Mouse (Mus musculus): Measurements from ENCODE around the gene Elp4. TPM values are rescaled to one million over a fixed set of nuclear protein-coding genes. Genes with fewer than 3 reads are reported as not detected.

The Elp4 gene
- 60.2 and 67.5 TPM in 2 replicates for polyA plus RNA-seq (2016; fragmentation: Nextera tagmentation; extraction: Ambion mirVana)

- WGBS, result under 1% methylated on average over 39 of the region's 39 CpGs
- Histone ChIP-seq H3K9me3 (replicated peaks) (no peaks in the 10 kb centered on the region), H3K27ac (replicated peaks) (peak within 1 kb of the TSS; percentile 94), H3K27me3 (ENCODE audit: low read depth, poor library complexity, severe bottlenecking) (no peaks in the 10 kb centered on the region), H3K36me3 (peaks cover 3% of the 10 kb centered on the region; the same call in 1 of the 2 replicates), H3K4me1 (peaks cover 16% of the 10 kb centered on the region), H3K4me3 (peak within 1 kb of the TSS; percentile 91)
- DNase-seq (ENCODE audit: low spot score), result peak; percentile 96
These were observed at the start of gene Elp4, which contains the start of gene Immp1l for GRCm38 (mm10) chr2:105903896-105904756. Gene Elp4, minus strand, starts transcription at chr2:105904564. Gene Immp1l, plus strand, starts transcription at chr2:105904638.

GRCm38 (mm10) chr2:105953862-105954261, 49.5 kb upstream of the Elp4 start:
- WGBS, result 92% methylated on average over 4 of the region's 4 CpGs
- H3K36me3 ChIP-seq, result peaks cover 6% of the 10 kb centered on the region
- no peaks in the 10 kb centered on the region for H3K9me3 ChIP-seq (replicated peaks)
- H3K4me3 ChIP-seq, result no peak overlapping the region
- DNase-seq (ENCODE audit: low spot score), result no peak
- H3K27me3 ChIP-seq (ENCODE audit: low read depth, poor library complexity, severe bottlenecking), result no peaks in the 10 kb centered on the region
- no peak overlapping the region for H3K27ac ChIP-seq (replicated peaks)
- H3K4me1 ChIP-seq, result no peaks in the 10 kb centered on the region

GRCm38 (mm10) chr2:105951350-105951940, 47.1 kb upstream of the Elp4 start:
- Histone ChIP-seq H3K4me3 (no peak overlapping the region), H3K27ac (replicated peaks) (no peak overlapping the region)
- WGBS, result 98% methylated on average over 1 of the region's 1 CpGs

GRCm38 (mm10) chr2:105950131-105950530, 45.8 kb upstream of the Elp4 start:
- H3K27me3 ChIP-seq (ENCODE audit: low read depth, poor library complexity, severe bottlenecking), result no peaks in the 10 kb centered on the region
- H3K36me3 ChIP-seq, result peaks cover 7% of the 10 kb centered on the region
- no peak overlapping the region for H3K4me3 ChIP-seq
- no peaks in the 10 kb centered on the region for H3K4me1 ChIP-seq
- DNase-seq (ENCODE audit: low spot score), result no peak
- H3K27ac ChIP-seq (replicated peaks), result no peak overlapping the region
- no peaks in the 10 kb centered on the region for H3K9me3 ChIP-seq (replicated peaks)
- 98% methylated on average over 2 of the region's 2 CpGs for WGBS

More at GRCm38 (mm10) chr2:105951350-105951940, 47.1 kb upstream of the Elp4 start:
- Histone ChIP-seq H3K36me3 (peaks cover 7% of the 10 kb centered on the region), H3K4me1 (no peaks in the 10 kb centered on the region), H3K27me3 (ENCODE audit: low read depth, poor library complexity, severe bottlenecking) (no peaks in the 10 kb centered on the region), H3K9me3 (replicated peaks) (no peaks in the 10 kb centered on the region)
- DNase-seq (ENCODE audit: low spot score), result no peak

- peaks cover 13% of the 10 kb centered on the region; the same call in 1 of the 2 replicates for H3K27me3 ChIP-seq (ENCODE audit: low read depth, poor library complexity, severe bottlenecking)
- H3K27ac ChIP-seq (replicated peaks), result no peak overlapping the region
- WGBS, result 51% methylated on average over 5 of the region's 5 CpGs
- peaks cover 26% of the 10 kb centered on the region for H3K4me1 ChIP-seq
- no peak overlapping the region for H3K4me3 ChIP-seq
- DNase-seq (ENCODE audit: low spot score), result peak; percentile 21
- peaks cover 5% of the 10 kb centered on the region for H3K36me3 ChIP-seq
- no peaks in the 10 kb centered on the region for H3K9me3 ChIP-seq (replicated peaks)
These were observed 13.4 kb upstream of the Elp4 start for GRCm38 (mm10) chr2:105917623-105918346.

GRCm38 (mm10) chr2:105916671-105917070, 12.3 kb upstream of the Elp4 start:
- no peak overlapping the region for H3K27ac ChIP-seq (replicated peaks)
- H3K9me3 ChIP-seq (replicated peaks), result no peaks in the 10 kb centered on the region
- peaks cover 9% of the 10 kb centered on the region; the same call in 1 of the 2 replicates for H3K27me3 ChIP-seq (ENCODE audit: low read depth, poor library complexity, severe bottlenecking)
- H3K36me3 ChIP-seq, result peaks cover 5% of the 10 kb centered on the region
- 83% methylated on average over 1 of the region's 1 CpGs for WGBS
- no peak for DNase-seq (ENCODE audit: low spot score)
- H3K4me3 ChIP-seq, result no peak overlapping the region
- H3K4me1 ChIP-seq, result peaks cover 26% of the 10 kb centered on the region

- H3K27me3 ChIP-seq (ENCODE audit: low read depth, poor library complexity, severe bottlenecking), result no peaks in the 10 kb centered on the region; the same call in 1 of the 2 replicates
- DNase-seq (ENCODE audit: low spot score), result no peak
- 60% methylated on average over 6 of the region's 6 CpGs for WGBS
- H3K9me3 ChIP-seq (replicated peaks), result no peaks in the 10 kb centered on the region
- H3K36me3 ChIP-seq, result peaks cover 16% of the 10 kb centered on the region
- H3K4me3 ChIP-seq, result no peak overlapping the region
- H3K27ac ChIP-seq (replicated peaks), result no peak overlapping the region
- H3K4me1 ChIP-seq, result peaks cover 21% of the 10 kb centered on the region
These were observed 9.4 kb upstream of the Elp4 start for GRCm38 (mm10) chr2:105913655-105914366.

GRCm38 (mm10) chr2:105910611-105911010, 6.2 kb upstream of the Elp4 start:
- DNase-seq (ENCODE audit: low spot score), result no peak
- WGBS, result 94% methylated on average over 3 of the region's 3 CpGs
- Histone ChIP-seq H3K36me3 (peaks cover 18% of the 10 kb centered on the region), H3K4me1 (peaks cover 12% of the 10 kb centered on the region), H3K9me3 (replicated peaks) (no peaks in the 10 kb centered on the region), H3K27me3 (ENCODE audit: low read depth, poor library complexity, severe bottlenecking) (no peaks in the 10 kb centered on the region; the same call in 1 of the 2 replicates), H3K27ac (replicated peaks) (no peak overlapping the region), H3K4me3 (no peak overlapping the region)

- Histone ChIP-seq H3K27me3 (ENCODE audit: low read depth, poor library complexity, severe bottlenecking) (no peaks in the 10 kb centered on the region; the same call in 1 of the 2 replicates), H3K4me1 (peaks cover 18% of the 10 kb centered on the region), H3K36me3 (peaks cover 13% of the 10 kb centered on the region), H3K27ac (replicated peaks) (no peak overlapping the region), H3K9me3 (replicated peaks) (no peaks in the 10 kb centered on the region), H3K4me3 (no peak overlapping the region)
- 89% methylated on average over 5 of the region's 5 CpGs for WGBS
- DNase-seq (ENCODE audit: low spot score), result no peak
These were observed 4.0 kb upstream of the Elp4 start for GRCm38 (mm10) chr2:105908351-105908750.

GRCm38 (mm10) chr2:105904757-105905146, 388 bp upstream of the Elp4 start:
- WGBS, result under 1% methylated on average over 12 of the region's 12 CpGs
- H3K4me3 ChIP-seq, result peak overlapping the region; percentile 91
- no peaks in the 10 kb centered on the region for H3K27me3 ChIP-seq (ENCODE audit: low read depth, poor library complexity, severe bottlenecking)
- H3K4me1 ChIP-seq, result peaks cover 16% of the 10 kb centered on the region
- no peak for DNase-seq (ENCODE audit: low spot score)
- H3K9me3 ChIP-seq (replicated peaks), result no peaks in the 10 kb centered on the region
- peaks cover 3% of the 10 kb centered on the region; the same call in 1 of the 2 replicates for H3K36me3 ChIP-seq
- peak overlapping the region; percentile 94 for H3K27ac ChIP-seq (replicated peaks)

- no peaks in the 10 kb centered on the region for H3K4me1 ChIP-seq
- H3K4me3 ChIP-seq, result no peak overlapping the region
- no peak for DNase-seq (ENCODE audit: low spot score)
- peaks cover 17% of the 10 kb centered on the region for H3K9me3 ChIP-seq (replicated peaks)
- no peak overlapping the region for H3K27ac ChIP-seq (replicated peaks)
- no peaks in the 10 kb centered on the region for H3K27me3 ChIP-seq (ENCODE audit: low read depth, poor library complexity, severe bottlenecking)
- peaks cover 63% of the 10 kb centered on the region for H3K36me3 ChIP-seq
These were observed 13.5 kb downstream of the Elp4 start for GRCm38 (mm10) chr2:105890816-105891215.

- peaks cover 16% of the 10 kb centered on the region for H3K36me3 ChIP-seq
- H3K4me3 ChIP-seq, result no peak overlapping the region
- H3K27ac ChIP-seq (replicated peaks), result no peak overlapping the region
- H3K9me3 ChIP-seq (replicated peaks), result no peaks in the 10 kb centered on the region; the same call in 1 of the 2 replicates
- H3K4me1 ChIP-seq, result no peaks in the 10 kb centered on the region
- WGBS, result 100% methylated on average over 1 of the region's 1 CpGs
- no peaks in the 10 kb centered on the region for H3K27me3 ChIP-seq (ENCODE audit: low read depth, poor library complexity, severe bottlenecking)
- DNase-seq (ENCODE audit: low spot score), result no peak
These were observed 31.0 kb downstream of the Elp4 start for GRCm38 (mm10) chr2:105873403-105873802.

Data from midbrain, embryonic 10.5 days (tissue).